Mouse (Mus musculus): Measurements from ENCODE around the gene Dexi.

Dexi gene

GRCm38 (mm10) chr16:10542698-10543365 is at the start of gene Dexi:
Gene Dexi (minus strand): TSS chr16:10543054.
- DNase-seq (ENCODE audit: low spot score in 2 of 2) = peak; percentile 83 to 93

- DNase-seq (ENCODE audit: low spot score in 2 of 2) = no peak
Measured at GRCm38 (mm10) chr16:10586546-10586945, 43.7 kb upstream of the Dexi start.

- DNase-seq (ENCODE audit: low spot score in 2 of 2) = no peak
Measured at GRCm38 (mm10) chr16:10585165-10585564, 42.3 kb upstream of the Dexi start.

GRCm38 (mm10) chr16:10581234-10581898 is 38.5 kb upstream of the Dexi start:
- no peak for DNase-seq (ENCODE audit: low spot score in 2 of 2)

- no peak for DNase-seq (ENCODE audit: low spot score in 2 of 2)
Measured at GRCm38 (mm10) chr16:10578376-10578775, 35.5 kb upstream of the Dexi start.

- no peak for DNase-seq (ENCODE audit: low spot score in 2 of 2)
Measured at GRCm38 (mm10) chr16:10577548-10577947, 34.7 kb upstream of the Dexi start.

- DNase-seq (ENCODE audit: low spot score in 2 of 2) = no peak
Measured at GRCm38 (mm10) chr16:10575915-10576314, 33.1 kb upstream of the Dexi start.

- no peak for DNase-seq (ENCODE audit: low spot score in 2 of 2)
Measured at GRCm38 (mm10) chr16:10574936-10575335, 32.1 kb upstream of the Dexi start.

- no peak for DNase-seq (ENCODE audit: low spot score in 2 of 2)
Measured at GRCm38 (mm10) chr16:10571820-10572219, 29.0 kb upstream of the Dexi start.

- DNase-seq (ENCODE audit: low spot score in 2 of 2) = peak; percentile 14 to 70
Measured at GRCm38 (mm10) chr16:10570708-10571107, 27.9 kb upstream of the Dexi start.

- no peak for DNase-seq (ENCODE audit: low spot score in 2 of 2)
Measured at GRCm38 (mm10) chr16:10569809-10570395, 27.0 kb upstream of the Dexi start.

- DNase-seq (ENCODE audit: low spot score in 2 of 2) = no peak
Measured at GRCm38 (mm10) chr16:10567153-10567552, 24.3 kb upstream of the Dexi start.

GRCm38 (mm10) chr16:10565278-10565885 is 22.5 kb upstream of the Dexi start:
- DNase-seq (ENCODE audit: low spot score in 2 of 2) = peak; percentile 40 to 80

- no peak for DNase-seq (ENCODE audit: low spot score in 2 of 2)
Measured at GRCm38 (mm10) chr16:10559991-10560390, 17.1 kb upstream of the Dexi start.

- DNase-seq (ENCODE audit: low spot score in 2 of 2) = no peak
Measured at GRCm38 (mm10) chr16:10553858-10554257, 11.0 kb upstream of the Dexi start.

- no peak for DNase-seq (ENCODE audit: low spot score in 2 of 2)
Measured at GRCm38 (mm10) chr16:10551592-10551991, 8.7 kb upstream of the Dexi start.

GRCm38 (mm10) chr16:10549600-10549999 is 6.7 kb upstream of the Dexi start:
- DNase-seq (ENCODE audit: low spot score in 2 of 2) = no peak

GRCm38 (mm10) chr16:10548938-10549337 is 6.1 kb upstream of the Dexi start:
- no peak for DNase-seq (ENCODE audit: low spot score in 2 of 2)

- DNase-seq (ENCODE audit: low spot score in 2 of 2) = no peak
Measured at GRCm38 (mm10) chr16:10546865-10547264, 4.0 kb upstream of the Dexi start.

- peak; percentile 95 to 98 for DNase-seq (ENCODE audit: low spot score in 2 of 2)
Measured at GRCm38 (mm10) chr16:10544995-10545622, 2.3 kb upstream of the Dexi start, which contains the start of gene Clec16a. Gene Clec16a (plus strand): TSS chr16:10545339.

GRCm38 (mm10) chr16:10542266-10542665 is 588 bp downstream of the Dexi start:
- peak in 1 of 2 experiments; percentile 25 for DNase-seq (ENCODE audit: low spot score in 2 of 2)

GRCm38 (mm10) chr16:10541598-10541930 is 1.3 kb downstream of the Dexi start:
- DNase-seq (ENCODE audit: low spot score in 2 of 2) = no peak

Data from spleen, postnatal 10 days (tissue).